In genomic region chr11:58847636-58848035, GRCm38 (mm10) we compare ENCODE assay signal across 9 mouse cellular contexts. TPM values are rescaled to one million over a fixed set of nuclear protein-coding genes. Genes with fewer than 3 reads are reported as not detected.
DNase-seq lines count a peak whose midpoint lies in the region; ATAC-seq lines count a peak whose summit lies in the region.
"Had no signal": no experiment of that assay in that cellular context is flagged by ENCODE, and none has a peak within 500 bp of the region (broad histone marks: within the 10 kb centered on the region; RNA-seq: fewer than 3 reads in every experiment).

No protein-coding gene starts in this region.

- no peak for ATAC-seq in kidney, embryonic 14.5 days (ENCODE audit: low FRiP score, low TSS enrichment)
- ATAC-seq in hindbrain, embryonic 14.5 days (ENCODE audit: low FRiP score): 0 out of 2 replicates have a peak, but pooled peaks have one; percentile 5
- peak; percentile 23; the same call in 1 of the 2 replicates for ATAC-seq in midbrain, embryonic 16.5 days

- H3K27me3 ChIP-seq in kidney, embryonic 14.5 days (ENCODE audit: control insufficient read depth, insufficient read depth, low read length): no peaks in the 10 kb centered on the region
- no peaks in the 10 kb centered on the region for H3K27me3 ChIP-seq in hindbrain, embryonic 14.5 days (ENCODE audit: control insufficient read depth, insufficient read depth, low read length)
- no peaks in the 10 kb centered on the region for H3K27me3 ChIP-seq in midbrain, embryonic 16.5 days (ENCODE audit: control insufficient read depth, insufficient read depth, low read depth, low read length)

- WGBS in kidney, embryonic 14.5 days: 45% methylated on average over 9 of the region's 9 CpGs
- 49% methylated on average over 9 of the region's 9 CpGs for WGBS in hindbrain, embryonic 14.5 days
- 46% methylated on average over 9 of the region's 9 CpGs for WGBS in midbrain, embryonic 16.5 days

- H3K9me3 ChIP-seq in kidney, embryonic 14.5 days (ENCODE audit: control insufficient read depth, low read length): no peaks in the 10 kb centered on the region
- no peaks in the 10 kb centered on the region for H3K9me3 ChIP-seq in hindbrain, embryonic 14.5 days (ENCODE audit: control insufficient read depth, low read length)
- no peaks in the 10 kb centered on the region for H3K9me3 ChIP-seq in midbrain, embryonic 16.5 days (replicated peaks; ENCODE audit: control insufficient read depth, low read length, poor library complexity, severe bottlenecking)

- H3K4me3 ChIP-seq in kidney, embryonic 14.5 days (ENCODE audit: low read length): peak overlapping the region; percentile 68
- peak overlapping the region; percentile 28 for H3K4me3 ChIP-seq in brown adipose tissue, adult 24 weeks (ENCODE audit: insufficient read depth, low read depth, low read length)
- peak overlapping the region; percentile 78 for H3K4me3 ChIP-seq in hindbrain, embryonic 14.5 days (replicated peaks; ENCODE audit: low read length)
- H3K4me3 ChIP-seq in midbrain, embryonic 16.5 days (ENCODE audit: low read depth, low read length): peak overlapping the region; percentile 64

- DNase-seq in kidney, postnatal 4 days: no peak
- no peak for DNase-seq in hindbrain, embryonic 14.5 days (ENCODE audit: low spot score)
- no peak for DNase-seq in layer of hippocampus, postnatal 36 days
- no peak for DNase-seq in spleen, postnatal 36 days (ENCODE audit: low spot score in 2 of 2)
- no peak for DNase-seq in adrenal gland, adult 18-20 months (ENCODE audit: low spot score in 2 of 2)

- peaks cover 5% of the 10 kb centered on the region for H3K4me1 ChIP-seq in kidney, embryonic 14.5 days (ENCODE audit: control insufficient read depth, insufficient read depth, low read length)
- peaks cover 3% of the 10 kb centered on the region; the same call in 1 of the 2 replicates for H3K4me1 ChIP-seq in brown adipose tissue, adult 24 weeks (ENCODE audit: control insufficient read depth, insufficient read depth, insufficient read length, low read length)
- H3K4me1 ChIP-seq in hindbrain, embryonic 14.5 days (replicated peaks; ENCODE audit: control insufficient read depth, insufficient read depth, low read length): peaks cover 13% of the 10 kb centered on the region
- H3K4me1 ChIP-seq in midbrain, embryonic 16.5 days (ENCODE audit: control insufficient read depth, insufficient read depth, low read length): peaks cover 11% of the 10 kb centered on the region

- peak overlapping the region; percentile 72 for H3K4me2 ChIP-seq in kidney, embryonic 14.5 days (replicated peaks; ENCODE audit: low read depth, low read length)
- H3K4me2 ChIP-seq in hindbrain, embryonic 14.5 days (replicated peaks): peak overlapping the region; percentile 82
- H3K4me2 ChIP-seq in midbrain, embryonic 16.5 days (ENCODE audit: low read length): peak overlapping the region; percentile 69

- H3K27ac ChIP-seq in kidney, embryonic 14.5 days (ENCODE audit: low read depth, low read length): no peak overlapping the region
- no peak overlapping the region for H3K27ac ChIP-seq in brown adipose tissue, adult 24 weeks (replicated peaks; ENCODE audit: low read depth, low read length)
- peak overlapping the region; percentile 91; the same call in 1 of the 2 replicates for H3K27ac ChIP-seq in hindbrain, embryonic 14.5 days
- peak overlapping the region; percentile 86; the same call in 1 of the 2 replicates for H3K27ac ChIP-seq in midbrain, embryonic 16.5 days (ENCODE audit: low read length)

- H3K9ac ChIP-seq in kidney, embryonic 14.5 days (ENCODE audit: low read depth, low read length): peak overlapping the region; percentile 80
- H3K9ac ChIP-seq in hindbrain, embryonic 14.5 days: peak overlapping the region; percentile 88
- H3K9ac ChIP-seq in midbrain, embryonic 16.5 days (ENCODE audit: low read depth, low read length): peak overlapping the region; percentile 88

- peaks cover 18% of the 10 kb centered on the region for H3K36me3 ChIP-seq in kidney, embryonic 14.5 days (ENCODE audit: control insufficient read depth, insufficient read depth, low read length)
- H3K36me3 ChIP-seq in hindbrain, embryonic 14.5 days (replicated peaks; ENCODE audit: control insufficient read depth, insufficient read depth): peaks cover 33% of the 10 kb centered on the region
- H3K36me3 ChIP-seq in midbrain, embryonic 16.5 days (ENCODE audit: control insufficient read depth, insufficient read depth, low read length): peaks cover 20% of the 10 kb centered on the region

RNA-seq across cellular contexts. Expression of gene Gm12258, which starts 0.7 kb away (rescaled TPM):
- polyA plus RNA-seq in kidney, embryonic 14.5 days (2014; fragmentation: Nextera tagmentation; extraction: Ambion mirVana): 5.9 and 10.7 TPM in 2 replicates
- 0.44 and 0.96 TPM in 2 replicates for polyA plus RNA-seq in brown adipose tissue, adult 24 weeks (2012; ENCODE audit: insufficient read depth, insufficient read length, missing spikeins)
- 24.2 and 25.7 TPM in 2 replicates for polyA plus RNA-seq in hindbrain, embryonic 14.5 days (2014; fragmentation: Nextera tagmentation; extraction: Ambion mirVana)
- 24.7 and 26.1 TPM in 2 replicates for polyA plus RNA-seq in midbrain, embryonic 16.5 days (2015; fragmentation: Nextera tagmentation; extraction: Ambion mirVana)
- 10 to 100 TPM; 19.3 to 20.0 TPM for total RNA-seq in layer of hippocampus, postnatal 36 days (2021)
- 1 to 10 TPM; 4.1 to 5.7 TPM for total RNA-seq in adrenal gland, adult 18-20 months (2021)

RNA-seq across cellular contexts. Expression of gene Olfr311, which starts 8.6 kb away (rescaled TPM):
- not detected in 2 replicates for polyA plus RNA-seq in kidney, embryonic 14.5 days (2014; fragmentation: Nextera tagmentation; extraction: Ambion mirVana)
- not detected in 2 replicates for polyA plus RNA-seq in brown adipose tissue, adult 24 weeks (2012; ENCODE audit: insufficient read depth, insufficient read length, missing spikeins)
- polyA plus RNA-seq in hindbrain, embryonic 14.5 days (2014; fragmentation: Nextera tagmentation; extraction: Ambion mirVana): not detected in 2 replicates
- not detected in 2 replicates for polyA plus RNA-seq in midbrain, embryonic 16.5 days (2015; fragmentation: Nextera tagmentation; extraction: Ambion mirVana)
- not detected for total RNA-seq in layer of hippocampus, postnatal 36 days (2021)
- not detected for total RNA-seq in adrenal gland, adult 18-20 months (2021)
- total RNA-seq: left cerebral cortex, postnatal 4 days had no signal

RNA-seq across cellular contexts. Expression of gene Olfr312, which starts 18.6 kb away (rescaled TPM):
- not detected in 2 replicates for polyA plus RNA-seq in kidney, embryonic 14.5 days (2014; fragmentation: Nextera tagmentation; extraction: Ambion mirVana)
- polyA plus RNA-seq in brown adipose tissue, adult 24 weeks (2012; ENCODE audit: insufficient read depth, insufficient read length, missing spikeins): not detected in 2 replicates
- not detected in 2 replicates for polyA plus RNA-seq in hindbrain, embryonic 14.5 days (2014; fragmentation: Nextera tagmentation; extraction: Ambion mirVana)
- not detected in 2 replicates for polyA plus RNA-seq in midbrain, embryonic 16.5 days (2015; fragmentation: Nextera tagmentation; extraction: Ambion mirVana)
- not detected for total RNA-seq in layer of hippocampus, postnatal 36 days (2021)
- not detected for total RNA-seq in adrenal gland, adult 18-20 months (2021)
- total RNA-seq: left cerebral cortex, postnatal 4 days had no signal

RNA-seq across cellular contexts. Expression of gene 2810021J22Rik, which starts 19.4 kb away (rescaled TPM):
- 6.4 and 8.8 TPM in 2 replicates for polyA plus RNA-seq in kidney, embryonic 14.5 days (2014; fragmentation: Nextera tagmentation; extraction: Ambion mirVana)
- polyA plus RNA-seq in brown adipose tissue, adult 24 weeks (2012; ENCODE audit: insufficient read depth, insufficient read length, missing spikeins): 2.5 and 4.8 TPM in 2 replicates
- 13.6 and 14.6 TPM in 2 replicates for polyA plus RNA-seq in hindbrain, embryonic 14.5 days (2014; fragmentation: Nextera tagmentation; extraction: Ambion mirVana)
- polyA plus RNA-seq in midbrain, embryonic 16.5 days (2015; fragmentation: Nextera tagmentation; extraction: Ambion mirVana): 13.9 and 15.0 TPM in 2 replicates
- 10 to 100 TPM in 1 of 2 experiments, 1 to 10 TPM in 1; 9.7 to 12.2 TPM for total RNA-seq in layer of hippocampus, postnatal 36 days (2021)
- 1 to 10 TPM; 4.0 to 5.9 TPM for total RNA-seq in adrenal gland, adult 18-20 months (2021)

RNA-seq across cellular contexts. Expression of gene Olfr313, which starts 32.8 kb away (rescaled TPM):
- polyA plus RNA-seq in kidney, embryonic 14.5 days (2014; fragmentation: Nextera tagmentation; extraction: Ambion mirVana): not detected in 2 replicates
- not detected in 2 replicates for polyA plus RNA-seq in brown adipose tissue, adult 24 weeks (2012; ENCODE audit: insufficient read depth, insufficient read length, missing spikeins)
- not detected in 2 replicates for polyA plus RNA-seq in hindbrain, embryonic 14.5 days (2014; fragmentation: Nextera tagmentation; extraction: Ambion mirVana)
- not detected in 2 replicates for polyA plus RNA-seq in midbrain, embryonic 16.5 days (2015; fragmentation: Nextera tagmentation; extraction: Ambion mirVana)
- not detected for total RNA-seq in layer of hippocampus, postnatal 36 days (2021)
- total RNA-seq in adrenal gland, adult 18-20 months (2021): not detected
- total RNA-seq: left cerebral cortex, postnatal 4 days had no signal

Comparison
In these comparisons a context has a peak if more than half of its experiments do, and no peak if none do; other contexts are left out.
1. H3K27ac ChIP-seq: peak in hindbrain, embryonic 14.5 days (single experiment) and midbrain, embryonic 16.5 days (single experiment); none in kidney, embryonic 14.5 days (single experiment) and brown adipose tissue, adult 24 weeks (single experiment).
2. H3K4me3 ChIP-seq: peak in every context shown above with its lines; median percentile 78 in hindbrain, embryonic 14.5 days; 68 in kidney, embryonic 14.5 days; 64 in midbrain, embryonic 16.5 days; 28 in brown adipose tissue, adult 24 weeks.
3. Peak in every context shown above with its lines, with median percentiles within 50 percentile points of each other: H3K4me2 ChIP-seq and H3K9ac ChIP-seq.